Mouse (Mus musculus): ENCODE data around the gene Atp6v1a. TPM values are rescaled to one million over a fixed set of nuclear protein-coding genes. Genes with fewer than 3 reads are reported as not detected.

Gene Atp6v1a
- polyA plus RNA-seq, 1 experiment from 2014 or later: 54.6 TPM

- Histone ChIP-seq H3K9me3 (no peaks in the 10 kb centered on the region), H3K4me2 (replicated peaks) (no peak overlapping the region), H3K4me1 (peaks cover 4% of the 10 kb centered on the region), H3K9ac (replicated peaks) (no peak overlapping the region), H3K27me3 (no peaks in the 10 kb centered on the region), H3K36me3 (no peaks in the 10 kb centered on the region), H3K4me3 (no peak overlapping the region), H3K27ac (replicated peaks) (no peak overlapping the region)
- ATAC-seq (ENCODE audit: low FRiP score, low read depth): no peak
- WGBS: 85% methylated on average over 4 of the region's 4 CpGs
Measured at GRCm38 (mm10) chr16:44168990-44169389, 29.5 kb upstream of the Atp6v1a start.

- ATAC-seq (ENCODE audit: low FRiP score, low read depth): no peak
- Histone ChIP-seq H3K9ac (replicated peaks) (no peak overlapping the region), H3K4me3 (no peak overlapping the region), H3K9me3 (no peaks in the 10 kb centered on the region), H3K27me3 (no peaks in the 10 kb centered on the region), H3K4me2 (replicated peaks) (no peak overlapping the region), H3K27ac (replicated peaks) (no peak overlapping the region), H3K36me3 (peaks cover 1% of the 10 kb centered on the region; the same call in 1 of the 2 replicates), H3K4me1 (no peaks in the 10 kb centered on the region)
- 59% methylated on average over 3 of the region's 3 CpGs for WGBS
Measured at GRCm38 (mm10) chr16:44165182-44165581, 25.7 kb upstream of the Atp6v1a start.

- H3K9ac ChIP-seq (replicated peaks): no peak overlapping the region
- H3K4me1 ChIP-seq: no peaks in the 10 kb centered on the region
- peaks cover 12% of the 10 kb centered on the region; the same call in 1 of the 2 replicates for H3K36me3 ChIP-seq
- no peaks in the 10 kb centered on the region for H3K27me3 ChIP-seq
- no peaks in the 10 kb centered on the region for H3K9me3 ChIP-seq
- H3K4me2 ChIP-seq (replicated peaks): no peak overlapping the region
- no peak overlapping the region for H3K27ac ChIP-seq (replicated peaks)
- 90% methylated on average over 2 of the region's 2 CpGs for WGBS
- ATAC-seq (ENCODE audit: low FRiP score, low read depth): no peak
- H3K4me3 ChIP-seq: no peak overlapping the region
Measured at GRCm38 (mm10) chr16:44163831-44164230, 24.3 kb upstream of the Atp6v1a start.

GRCm38 (mm10) chr16:44159325-44159724, 19.8 kb upstream of the Atp6v1a start:
- Histone ChIP-seq H3K27ac (replicated peaks) (no peak overlapping the region), H3K9me3 (no peaks in the 10 kb centered on the region), H3K27me3 (no peaks in the 10 kb centered on the region), H3K4me3 (no peak overlapping the region), H3K36me3 (peaks cover 25% of the 10 kb centered on the region), H3K9ac (replicated peaks) (no peak overlapping the region), H3K4me2 (replicated peaks) (no peak overlapping the region), H3K4me1 (no peaks in the 10 kb centered on the region)
- WGBS: 90% methylated on average over 7 of the region's 7 CpGs
- ATAC-seq (ENCODE audit: low FRiP score, low read depth): no peak

- no peak overlapping the region for H3K9ac ChIP-seq (replicated peaks)
- no peak overlapping the region for H3K27ac ChIP-seq (replicated peaks)
- WGBS: 69% methylated on average over 6 of the region's 6 CpGs
- H3K4me2 ChIP-seq (replicated peaks): no peak overlapping the region
- H3K9me3 ChIP-seq: no peaks in the 10 kb centered on the region
- peaks cover 20% of the 10 kb centered on the region for H3K36me3 ChIP-seq
- H3K27me3 ChIP-seq: no peaks in the 10 kb centered on the region
- H3K4me3 ChIP-seq: no peak overlapping the region
- H3K4me1 ChIP-seq: no peaks in the 10 kb centered on the region
- no peak for ATAC-seq (ENCODE audit: low FRiP score, low read depth)
Measured at GRCm38 (mm10) chr16:44154497-44155057, 15.1 kb upstream of the Atp6v1a start.

- ATAC-seq (ENCODE audit: low FRiP score, low read depth): no peak
- Histone ChIP-seq H3K4me3 (no peak overlapping the region), H3K4me2 (replicated peaks) (no peak overlapping the region), H3K27me3 (no peaks in the 10 kb centered on the region), H3K27ac (replicated peaks) (no peak overlapping the region), H3K36me3 (no peaks in the 10 kb centered on the region), H3K9me3 (no peaks in the 10 kb centered on the region), H3K9ac (replicated peaks) (no peak overlapping the region), H3K4me1 (no peaks in the 10 kb centered on the region)
- 95% methylated on average over 1 of the region's 1 CpGs for WGBS
Measured at GRCm38 (mm10) chr16:44149002-44149767, 9.7 kb upstream of the Atp6v1a start.

- H3K4me1 ChIP-seq: peaks cover 16% of the 10 kb centered on the region
- no peak overlapping the region for H3K27ac ChIP-seq (replicated peaks)
- no peaks in the 10 kb centered on the region for H3K27me3 ChIP-seq
- H3K36me3 ChIP-seq: no peaks in the 10 kb centered on the region
- no peak overlapping the region for H3K9ac ChIP-seq (replicated peaks)
- peak overlapping the region; percentile 67 for H3K4me2 ChIP-seq (replicated peaks)
- no peak for ATAC-seq (ENCODE audit: low FRiP score, low read depth)
- no peak overlapping the region for H3K4me3 ChIP-seq
- WGBS: 46% methylated on average over 6 of the region's 6 CpGs
- no peaks in the 10 kb centered on the region for H3K9me3 ChIP-seq
Measured at GRCm38 (mm10) chr16:44141483-44141882, 2.0 kb upstream of the Atp6v1a start.

- peak overlapping the region; percentile 96 for H3K4me3 ChIP-seq
- 1% methylated on average over 43 of the region's 44 CpGs for WGBS
- peaks cover 16% of the 10 kb centered on the region for H3K4me1 ChIP-seq
- H3K4me2 ChIP-seq (replicated peaks): peak overlapping the region; percentile 67
- no peaks in the 10 kb centered on the region for H3K36me3 ChIP-seq
- peak; percentile 62 for ATAC-seq (ENCODE audit: low FRiP score, low read depth)
- H3K9me3 ChIP-seq: no peaks in the 10 kb centered on the region
- no peaks in the 10 kb centered on the region for H3K27me3 ChIP-seq
- peak overlapping the region; percentile 98 for H3K27ac ChIP-seq (replicated peaks)
- H3K9ac ChIP-seq (replicated peaks): peak overlapping the region; percentile 91
Measured at GRCm38 (mm10) chr16:44140186-44140787, 782 bp upstream of the Atp6v1a start.

GRCm38 (mm10) chr16:44138979-44139535, 448 bp downstream of the Atp6v1a start:
- under 1% methylated on average over 25 of the region's 25 CpGs for WGBS
- Histone ChIP-seq H3K4me3 (peak overlapping the region; percentile 96), H3K9me3 (no peaks in the 10 kb centered on the region), H3K27me3 (no peaks in the 10 kb centered on the region), H3K9ac (replicated peaks) (peak overlapping the region; percentile 91), H3K4me2 (replicated peaks) (peak overlapping the region; percentile 90), H3K27ac (replicated peaks) (peak overlapping the region; percentile 98), H3K36me3 (no peaks in the 10 kb centered on the region), H3K4me1 (peaks cover 16% of the 10 kb centered on the region)
- ATAC-seq (ENCODE audit: low FRiP score, low read depth): peak; percentile 88

GRCm38 (mm10) chr16:44138377-44138978, 1.0 kb downstream of the Atp6v1a start:
- Histone ChIP-seq H3K4me1 (peaks cover 16% of the 10 kb centered on the region), H3K9ac (replicated peaks) (peak overlapping the region; percentile 91), H3K4me2 (replicated peaks) (peak overlapping the region; percentile 90), H3K4me3 (peak overlapping the region; percentile 96), H3K9me3 (no peaks in the 10 kb centered on the region), H3K27ac (replicated peaks) (peak overlapping the region; percentile 98), H3K36me3 (no peaks in the 10 kb centered on the region), H3K27me3 (no peaks in the 10 kb centered on the region)
- 0 out of 2 replicates have a peak, but pooled peaks have one; percentile 0 for ATAC-seq (ENCODE audit: low FRiP score, low read depth)
- 2% methylated on average over 24 of the region's 24 CpGs for WGBS

- no peak overlapping the region for H3K27ac ChIP-seq (replicated peaks)
- H3K9me3 ChIP-seq: no peaks in the 10 kb centered on the region
- peaks cover 13% of the 10 kb centered on the region for H3K4me1 ChIP-seq
- WGBS: 92% methylated on average over 6 of the region's 6 CpGs
- H3K4me3 ChIP-seq: no peak overlapping the region
- H3K36me3 ChIP-seq: no peaks in the 10 kb centered on the region
- H3K4me2 ChIP-seq (replicated peaks): no peak overlapping the region
- no peaks in the 10 kb centered on the region for H3K27me3 ChIP-seq
- ATAC-seq (ENCODE audit: low FRiP score, low read depth): no peak
- no peak overlapping the region for H3K9ac ChIP-seq (replicated peaks)
Measured at GRCm38 (mm10) chr16:44136511-44137021, 2.9 kb downstream of the Atp6v1a start.

Measured in midbrain, embryonic 12.5 days (tissue).